Mouse (Mus musculus): ENCODE measurements at regions not wholly inside any gene's neighbourhood (a gene's known extent, or its start where the extent isn't known, plus 50 kb on each side); places are given as distances from the start of the nearest gene placed in this dataset.

GRCm38 (mm10) chr5:46059910-46060309 is 202.5 kb upstream of the Lcorl start:
- no peak overlapping the region for H3K9ac ChIP-seq (ENCODE audit: low read depth, low read length)
- no peaks in the 10 kb centered on the region for H3K9me3 ChIP-seq (ENCODE audit: control insufficient read depth, low read length)
- H3K4me3 ChIP-seq (ENCODE audit: low read depth, low read length), result no peak overlapping the region
- H3K4me2 ChIP-seq (ENCODE audit: low read depth, low read length), result no peak overlapping the region
- DNase-seq (ENCODE audit: low spot score) (peak; percentile 51), ATAC-seq (ENCODE audit: low read depth) (no peak)
- H3K4me1 ChIP-seq (ENCODE audit: control insufficient read depth, insufficient read depth, low read length), result no peaks in the 10 kb centered on the region
- no peak overlapping the region for H3K27ac ChIP-seq (replicated peaks; ENCODE audit: low read depth, low read length)
- WGBS, result 74% methylated on average over 3 of the region's 3 CpGs
- H3K36me3 ChIP-seq (ENCODE audit: control insufficient read depth, insufficient read depth, low read length), result no peaks in the 10 kb centered on the region
- H3K27me3 ChIP-seq (replicated peaks; ENCODE audit: control insufficient read depth, insufficient read depth, low read length), result no peaks in the 10 kb centered on the region

GRCm38 (mm10) chr5:46054850-46055249 is 197.4 kb upstream of the Lcorl start:
- H3K4me1 ChIP-seq (ENCODE audit: control insufficient read depth, insufficient read depth, low read length), result no peaks in the 10 kb centered on the region
- H3K27me3 ChIP-seq (replicated peaks; ENCODE audit: control insufficient read depth, insufficient read depth, low read length), result no peaks in the 10 kb centered on the region
- no peaks in the 10 kb centered on the region for H3K9me3 ChIP-seq (ENCODE audit: control insufficient read depth, low read length)
- DNase-seq (ENCODE audit: low spot score) (no peak), ATAC-seq (ENCODE audit: low read depth) (no peak)
- WGBS, result 88% methylated on average over 2 of the region's 2 CpGs
- no peak overlapping the region for H3K4me3 ChIP-seq (ENCODE audit: low read depth, low read length)
- H3K27ac ChIP-seq (replicated peaks; ENCODE audit: low read depth, low read length), result no peak overlapping the region
- no peaks in the 10 kb centered on the region for H3K36me3 ChIP-seq (ENCODE audit: control insufficient read depth, insufficient read depth, low read length)
- H3K4me2 ChIP-seq (ENCODE audit: low read depth, low read length), result no peak overlapping the region
- no peak overlapping the region for H3K9ac ChIP-seq (ENCODE audit: low read depth, low read length)

GRCm38 (mm10) chr5:46042684-46043348 is 185.4 kb upstream of the Lcorl start:
- DNase-seq (ENCODE audit: low spot score) (no peak), ATAC-seq (ENCODE audit: low read depth) (peak; percentile 72; the same call in 1 of the 2 replicates)
- Histone ChIP-seq H3K4me3 (ENCODE audit: low read depth, low read length) (no peak overlapping the region), H3K36me3 (ENCODE audit: control insufficient read depth, insufficient read depth, low read length) (no peaks in the 10 kb centered on the region), H3K9ac (ENCODE audit: low read depth, low read length) (no peak overlapping the region), H3K4me2 (ENCODE audit: low read depth, low read length) (no peak overlapping the region), H3K27ac (replicated peaks; ENCODE audit: low read depth, low read length) (no peak overlapping the region), H3K4me1 (ENCODE audit: control insufficient read depth, insufficient read depth, low read length) (no peaks in the 10 kb centered on the region), H3K9me3 (ENCODE audit: control insufficient read depth, low read length) (no peaks in the 10 kb centered on the region), H3K27me3 (replicated peaks; ENCODE audit: control insufficient read depth, insufficient read depth, low read length) (no peaks in the 10 kb centered on the region)
- WGBS, result 60% methylated on average over 6 of the region's 6 CpGs

- DNase-seq (ENCODE audit: low spot score) (peak; percentile 67), ATAC-seq (ENCODE audit: low read depth) (peak; percentile 84)
- WGBS, result 54% methylated on average over 8 of the region's 8 CpGs
- Histone ChIP-seq H3K9ac (ENCODE audit: low read depth, low read length) (no peak overlapping the region), H3K4me3 (ENCODE audit: low read depth, low read length) (no peak overlapping the region), H3K9me3 (ENCODE audit: control insufficient read depth, low read length) (no peaks in the 10 kb centered on the region), H3K36me3 (ENCODE audit: control insufficient read depth, insufficient read depth, low read length) (no peaks in the 10 kb centered on the region), H3K4me1 (ENCODE audit: control insufficient read depth, insufficient read depth, low read length) (no peaks in the 10 kb centered on the region), H3K27ac (replicated peaks; ENCODE audit: low read depth, low read length) (no peak overlapping the region), H3K27me3 (replicated peaks; ENCODE audit: control insufficient read depth, insufficient read depth, low read length) (no peaks in the 10 kb centered on the region), H3K4me2 (ENCODE audit: low read depth, low read length) (no peak overlapping the region)
These were observed 175.7 kb upstream of the Lcorl start for GRCm38 (mm10) chr5:46033008-46033676.

DNA sequence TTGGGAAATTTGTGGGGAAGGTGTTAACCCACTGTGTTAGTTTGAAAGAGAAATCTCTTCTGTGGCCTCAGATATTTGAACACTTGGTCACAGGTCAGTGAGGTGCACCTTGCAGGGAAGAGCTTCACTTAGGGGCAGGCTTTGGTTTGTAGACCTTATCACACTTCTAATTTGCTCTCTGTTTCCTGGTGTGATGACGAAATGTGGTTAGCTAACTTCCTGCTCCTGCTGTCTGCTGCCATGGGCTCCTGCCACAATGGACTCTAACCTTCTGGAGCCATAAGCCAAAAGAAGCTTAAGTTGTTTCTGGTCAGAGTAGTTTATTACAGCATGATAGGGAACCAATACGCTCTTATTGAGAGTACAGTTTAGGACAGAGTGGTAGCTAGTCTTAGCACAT is 174.8 kb upstream of the Lcorl start:
- 90% methylated on average over 2 of the region's 2 CpGs for WGBS

DNA sequence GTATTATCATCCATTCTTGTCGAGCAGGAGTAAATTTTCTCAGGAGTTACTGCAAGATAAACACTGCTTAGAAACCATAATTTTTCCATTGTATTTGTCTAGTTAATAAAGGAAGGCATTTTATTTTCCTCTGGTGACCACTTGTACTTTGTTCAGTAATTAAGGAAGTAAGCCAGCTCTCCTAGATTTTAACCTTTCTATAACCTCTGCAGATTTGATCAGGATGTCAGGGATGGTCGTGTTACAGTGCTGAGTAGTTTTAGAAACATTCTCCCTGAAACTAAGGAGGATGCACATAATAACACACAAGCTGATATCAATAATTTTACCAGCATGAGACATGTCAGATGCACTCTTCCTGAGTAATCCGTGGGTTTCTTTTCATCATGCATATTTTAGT is 166.7 kb upstream of the Lcorl start:
- H3K4me1 ChIP-seq (ENCODE audit: control insufficient read depth, insufficient read depth, low read length), result no peaks in the 10 kb centered on the region
- H3K36me3 ChIP-seq (ENCODE audit: control insufficient read depth, insufficient read depth, low read length), result no peaks in the 10 kb centered on the region
- no peaks in the 10 kb centered on the region for H3K27me3 ChIP-seq (replicated peaks; ENCODE audit: control insufficient read depth, insufficient read depth, low read length)
- ATAC-seq (ENCODE audit: low read depth) (no peak), DNase-seq (ENCODE audit: low spot score) (no peak)
- no peak overlapping the region for H3K9ac ChIP-seq (ENCODE audit: low read depth, low read length)
- H3K4me2 ChIP-seq (ENCODE audit: low read depth, low read length), result no peak overlapping the region
- H3K9me3 ChIP-seq (ENCODE audit: control insufficient read depth, low read length), result no peaks in the 10 kb centered on the region
- no peak overlapping the region for H3K27ac ChIP-seq (replicated peaks; ENCODE audit: low read depth, low read length)
- no peak overlapping the region for H3K4me3 ChIP-seq (ENCODE audit: low read depth, low read length)
- 22% methylated on average over 3 of the region's 3 CpGs for WGBS

More for the DNA sequence above, 174.8 kb upstream of the Lcorl start:
- H3K4me3 ChIP-seq (ENCODE audit: low read depth, low read length), result no peak overlapping the region
- H3K4me1 ChIP-seq (ENCODE audit: control insufficient read depth, insufficient read depth, low read length), result no peaks in the 10 kb centered on the region
- no peaks in the 10 kb centered on the region for H3K27me3 ChIP-seq (replicated peaks; ENCODE audit: control insufficient read depth, insufficient read depth, low read length)
- no peak overlapping the region for H3K9ac ChIP-seq (ENCODE audit: low read depth, low read length)
- no peaks in the 10 kb centered on the region for H3K9me3 ChIP-seq (ENCODE audit: control insufficient read depth, low read length)
- ATAC-seq (ENCODE audit: low read depth) (no peak), DNase-seq (ENCODE audit: low spot score) (no peak)
- no peak overlapping the region for H3K27ac ChIP-seq (replicated peaks; ENCODE audit: low read depth, low read length)
- no peak overlapping the region for H3K4me2 ChIP-seq (ENCODE audit: low read depth, low read length)
- no peaks in the 10 kb centered on the region for H3K36me3 ChIP-seq (ENCODE audit: control insufficient read depth, insufficient read depth, low read length)

GRCm38 (mm10) chr5:46023456-46023855 is 166.0 kb upstream of the Lcorl start:
- H3K36me3 ChIP-seq (ENCODE audit: control insufficient read depth, insufficient read depth, low read length), result no peaks in the 10 kb centered on the region
- no peaks in the 10 kb centered on the region for H3K27me3 ChIP-seq (replicated peaks; ENCODE audit: control insufficient read depth, insufficient read depth, low read length)
- H3K9ac ChIP-seq (ENCODE audit: low read depth, low read length), result no peak overlapping the region
- no peak overlapping the region for H3K27ac ChIP-seq (replicated peaks; ENCODE audit: low read depth, low read length)
- WGBS, result 38% methylated on average over 6 of the region's 6 CpGs
- no peak for DNase-seq (ENCODE audit: low spot score)
- no peaks in the 10 kb centered on the region for H3K4me1 ChIP-seq (ENCODE audit: control insufficient read depth, insufficient read depth, low read length)
- ATAC-seq (ENCODE audit: low read depth), result no peak
- no peaks in the 10 kb centered on the region for H3K9me3 ChIP-seq (ENCODE audit: control insufficient read depth, low read length)
- no peak overlapping the region for H3K4me3 ChIP-seq (ENCODE audit: low read depth, low read length)
- peak overlapping the region; percentile 29; the same call in 1 of the 2 replicates for H3K4me2 ChIP-seq (ENCODE audit: low read depth, low read length)

DNA sequence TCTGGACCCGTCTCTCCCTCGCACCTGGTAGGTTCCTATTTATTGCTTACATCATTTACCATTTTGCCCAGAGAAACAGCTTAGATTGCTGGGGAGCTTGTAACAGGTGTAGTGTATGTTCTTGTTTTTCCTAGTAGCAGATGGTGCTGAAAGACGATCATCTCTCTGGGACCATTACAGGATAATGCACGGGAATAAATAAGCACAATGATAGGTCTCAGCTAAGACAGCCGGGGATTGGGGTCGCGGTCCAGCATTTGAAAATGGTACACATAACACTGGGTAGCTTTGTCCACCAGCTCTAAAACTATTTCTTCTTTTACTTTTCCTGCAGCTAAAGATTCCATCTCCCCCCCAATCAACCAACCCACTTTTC is 164.6 kb upstream of the Lcorl start:
- DNase-seq (ENCODE audit: low spot score), result peak; percentile 36
- H3K9ac ChIP-seq (ENCODE audit: low read depth, low read length), result no peak overlapping the region
- no peak overlapping the region for H3K4me2 ChIP-seq (ENCODE audit: low read depth, low read length)
- no peak overlapping the region for H3K4me3 ChIP-seq (ENCODE audit: low read depth, low read length)
- no peak overlapping the region for H3K27ac ChIP-seq (replicated peaks; ENCODE audit: low read depth, low read length)
- no peaks in the 10 kb centered on the region for H3K4me1 ChIP-seq (ENCODE audit: control insufficient read depth, insufficient read depth, low read length)
- 47% methylated on average over 7 of the region's 7 CpGs for WGBS
- H3K27me3 ChIP-seq (replicated peaks; ENCODE audit: control insufficient read depth, insufficient read depth, low read length), result no peaks in the 10 kb centered on the region
- no peaks in the 10 kb centered on the region for H3K36me3 ChIP-seq (ENCODE audit: control insufficient read depth, insufficient read depth, low read length)
- H3K9me3 ChIP-seq (ENCODE audit: control insufficient read depth, low read length), result no peaks in the 10 kb centered on the region
- ATAC-seq (ENCODE audit: low read depth), result peak; percentile 89
